Mouse (Mus musculus): Measurements from ENCODE around the gene Rab36.

- TF ChIP-seq POLR2A (IDR thresholded peaks at IDR 0.05; ENCODE audit: borderline replicate concordance, low read depth, low read length) (no peak), CTCF (IDR thresholded peaks at IDR 0.05; ENCODE audit: low read depth, low read length) (no peak)
Observed at GRCm38 (mm10) chr10:75078174-75079128, 41.6 kb downstream of the Rab36 start.

Measured in bone marrow macrophage, adult 2 months (primary cell).